Mouse (Mus musculus) stomach, postnatal 0 days (tissue): ENCODE data around the gene Tc2n.

ENCODE experiments used
- CTCF ChIP-seq: IDR thresholded peaks from 2 replicates; pipeline ENCODE4 v1.5.1; 2016; ENCODE audit warnings: antibody characterized with exemption, low read depth, mild to moderate bottlenecking, moderate library complexity
- EP300 ChIP-seq: optimal IDR thresholded peaks from 2 replicates; pipeline ENCODE3; 2016; ENCODE audit warnings: antibody characterized with exemption

DNA sequence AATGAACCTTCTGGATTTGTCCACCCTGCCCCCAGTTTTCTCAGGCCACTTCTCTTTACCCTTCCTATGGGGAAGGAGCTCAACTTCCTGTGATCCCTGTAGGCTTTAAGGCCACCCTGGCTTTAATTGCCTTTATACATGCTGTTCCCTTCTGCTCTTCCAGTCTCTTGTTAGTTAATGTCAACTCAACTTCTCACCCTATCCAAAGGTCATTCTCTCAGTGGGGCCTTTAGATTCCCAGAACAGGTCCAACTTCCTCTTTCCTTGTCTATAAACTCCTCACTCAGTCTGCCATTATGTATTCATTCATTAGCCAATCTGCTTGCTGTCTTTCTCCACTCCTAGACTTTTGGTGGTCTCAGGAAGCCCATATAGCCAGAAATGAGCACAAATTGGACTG lies 40.4 kb upstream of the Tc2n start:
- TF ChIP-seq EP300 (no peak), CTCF (no peak)
